Comparison of ENCODE assay signal across 8 mouse cellular contexts in the genomic region with DNA sequence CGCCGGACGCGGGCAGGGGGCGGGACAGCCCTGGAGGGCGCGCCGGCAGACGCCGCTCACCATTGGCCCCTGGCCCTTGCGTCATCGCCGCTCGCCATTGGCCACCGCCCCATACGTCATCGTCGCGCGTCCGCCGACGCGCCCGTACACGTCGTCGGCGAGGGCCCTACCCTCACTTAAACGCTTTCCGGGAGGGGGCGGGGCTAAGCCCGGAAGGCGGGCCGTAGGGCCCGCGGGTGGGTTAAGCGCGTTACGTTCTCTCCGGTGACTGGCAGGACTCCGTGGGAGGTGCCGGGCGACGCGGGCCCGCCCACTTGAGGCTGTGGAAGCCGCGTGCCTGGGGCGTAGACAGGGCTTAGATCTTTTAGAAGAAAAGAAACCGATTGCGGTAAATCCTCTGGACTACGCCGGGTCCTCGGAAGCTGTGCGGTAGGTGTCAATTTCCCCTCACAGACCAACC. TPM values are rescaled to one million over a fixed set of nuclear protein-coding genes. Genes with fewer than 3 reads are reported as not detected.
DNase-seq lines count a peak whose midpoint lies in the region; ATAC-seq and TF ChIP-seq lines count a peak whose summit lies in the region.

No protein-coding gene starts in this region.

- no peak for TF ChIP-seq CTCF in kidney, adult 2 months (conservative IDR thresholded peaks at IDR 0.05; ENCODE audit: insufficient read depth, insufficient read length, low read depth, low read length)
- no peak for TF ChIP-seq CTCF in spleen, adult 2 months (IDR thresholded peaks at IDR 0.05; ENCODE audit: extremely low read depth, insufficient read depth, insufficient read length, insufficient replicate concordance)

- ATAC-seq in embryonic facial prominence, embryonic 13.5 days (ENCODE audit: insufficient number of reproducible peaks, insufficient read depth, low FRiP score, low TSS enrichment, low read depth): peak; percentile 98
- peak; percentile 97 for ATAC-seq in limb, embryonic 12.5 days (ENCODE audit: insufficient number of reproducible peaks, insufficient read depth, low FRiP score, low TSS enrichment, low read depth)
- ATAC-seq in midbrain, embryonic 15.5 days (replicated peaks): peak; percentile 98

- no peak for TF ChIP-seq POLR2A in kidney, adult 2 months (IDR thresholded peaks at IDR 0.05; ENCODE audit: low read depth, low read length)
- TF ChIP-seq POLR2A in spleen, adult 2 months (IDR thresholded peaks at IDR 0.05; ENCODE audit: low read depth, low read length): no peak

- peak; percentile 100 for DNase-seq in 3134 (ENCODE audit: extremely low read depth, insufficient read length, low spot score)
- DNase-seq in adrenal gland, postnatal 36 days: peak; percentile 100
- peak; percentile 99 for DNase-seq in heart, adult 18-20 months
- DNase-seq in kidney, adult 2 months: peak; percentile 100
- DNase-seq in spleen, adult 2 months (ENCODE audit: low read depth in 1 of 2, low spot score in 2 of 2): peak; percentile 99

- H3K9ac ChIP-seq in embryonic facial prominence, embryonic 13.5 days: peak overlapping the region; percentile 91
- peak overlapping the region; percentile 84 for H3K9ac ChIP-seq in limb, embryonic 12.5 days (replicated peaks)
- peak overlapping the region; percentile 66 for H3K9ac ChIP-seq in midbrain, embryonic 15.5 days

- peaks cover 27% of the 10 kb centered on the region for H3K4me1 ChIP-seq in embryonic facial prominence, embryonic 13.5 days
- peaks cover 11% of the 10 kb centered on the region for H3K4me1 ChIP-seq in kidney, adult 2 months (ENCODE audit: control insufficient read depth, insufficient read depth, low read length)
- H3K4me1 ChIP-seq in limb, embryonic 12.5 days (replicated peaks): peaks cover 24% of the 10 kb centered on the region
- peaks cover 35% of the 10 kb centered on the region for H3K4me1 ChIP-seq in midbrain, embryonic 15.5 days
- peaks cover 2% of the 10 kb centered on the region; the same call in 1 of the 2 replicates for H3K4me1 ChIP-seq in spleen, adult 2 months (ENCODE audit: control insufficient read depth, insufficient read depth, insufficient read length)

- peak overlapping the region; percentile 82 for H3K4me2 ChIP-seq in embryonic facial prominence, embryonic 13.5 days
- H3K4me2 ChIP-seq in limb, embryonic 12.5 days: peak overlapping the region; percentile 79
- H3K4me2 ChIP-seq in midbrain, embryonic 15.5 days: peak overlapping the region; percentile 84

- no peaks in the 10 kb centered on the region for H3K9me3 ChIP-seq in embryonic facial prominence, embryonic 13.5 days
- H3K9me3 ChIP-seq in limb, embryonic 12.5 days: no peaks in the 10 kb centered on the region
- no peaks in the 10 kb centered on the region for H3K9me3 ChIP-seq in midbrain, embryonic 15.5 days

- H3K36me3 ChIP-seq in embryonic facial prominence, embryonic 13.5 days: peaks cover 59% of the 10 kb centered on the region
- no peaks in the 10 kb centered on the region for H3K36me3 ChIP-seq in kidney, adult 2 months (ENCODE audit: control insufficient read depth, insufficient read depth, low read length)
- peaks cover 56% of the 10 kb centered on the region for H3K36me3 ChIP-seq in limb, embryonic 12.5 days
- H3K36me3 ChIP-seq in midbrain, embryonic 15.5 days (replicated peaks): peaks cover 3% of the 10 kb centered on the region; the same call in 1 of the 2 replicates
- H3K36me3 ChIP-seq in spleen, adult 2 months (ENCODE audit: control insufficient read depth, insufficient read depth, low read length): peaks cover 17% of the 10 kb centered on the region

- WGBS in embryonic facial prominence, embryonic 13.5 days: under 1% methylated on average over 51 of the region's 56 CpGs
- under 1% methylated on average over 56 of the region's 56 CpGs for WGBS in kidney, adult 2 months
- 0% methylated on average over 56 of the region's 56 CpGs for WGBS in limb, embryonic 12.5 days
- under 1% methylated on average over 56 of the region's 56 CpGs for WGBS in midbrain, embryonic 15.5 days
- 1% methylated on average over 56 of the region's 56 CpGs for WGBS in spleen, adult 2 months

- H3K4me3 ChIP-seq in embryonic facial prominence, embryonic 13.5 days: peak overlapping the region; percentile 98
- H3K4me3 ChIP-seq in kidney, adult 2 months (ENCODE audit: insufficient read depth, low read depth, low read length): peak overlapping the region; percentile 94
- H3K4me3 ChIP-seq in limb, embryonic 12.5 days (replicated peaks): peak overlapping the region; percentile 96
- H3K4me3 ChIP-seq in midbrain, embryonic 15.5 days: peak overlapping the region; percentile 60
- H3K4me3 ChIP-seq in spleen, adult 2 months (ENCODE audit: extremely low read depth, insufficient read depth, insufficient read length): peak overlapping the region; percentile 90

- peak overlapping the region; percentile 80 for H3K27ac ChIP-seq in embryonic facial prominence, embryonic 13.5 days
- peak overlapping the region; percentile 43 for H3K27ac ChIP-seq in kidney, adult 2 months (ENCODE audit: insufficient read depth, low read depth, low read length)
- peak overlapping the region; percentile 57; the same call in 1 of the 2 replicates for H3K27ac ChIP-seq in limb, embryonic 12.5 days
- peak overlapping the region; percentile 81 for H3K27ac ChIP-seq in midbrain, embryonic 15.5 days
- H3K27ac ChIP-seq in spleen, adult 2 months (ENCODE audit: insufficient read depth, low read length): peak overlapping the region; percentile 68

- no peaks in the 10 kb centered on the region for H3K27me3 ChIP-seq in embryonic facial prominence, embryonic 13.5 days
- no peaks in the 10 kb centered on the region for H3K27me3 ChIP-seq in kidney, adult 2 months (replicated peaks; ENCODE audit: control insufficient read depth, insufficient read depth, low read length)
- no peaks in the 10 kb centered on the region for H3K27me3 ChIP-seq in limb, embryonic 12.5 days
- H3K27me3 ChIP-seq in midbrain, embryonic 15.5 days (replicated peaks): no peaks in the 10 kb centered on the region
- H3K27me3 ChIP-seq in spleen, adult 2 months (ENCODE audit: control insufficient read depth, insufficient read depth, low read length): no peaks in the 10 kb centered on the region

RNA-seq across cellular contexts. Expression of a gene that starts 0.2 kb away (rescaled TPM):
- 10 to 100 TPM; 36.2 to 37.7 TPM for total RNA-seq in adrenal gland, postnatal 36 days (2021)
- 15.4 and 19.6 TPM in 2 replicates for polyA plus RNA-seq in embryonic facial prominence, embryonic 13.5 days (2015; fragmentation: Nextera tagmentation; extraction: Ambion mirVana)
- total RNA-seq in heart, adult 18-20 months (2021): 10 to 100 TPM; 73.6 to 73.7 TPM
- polyA plus RNA-seq in kidney, adult 2 months (2012; rRNA removed): 52.7 and 67.5 TPM in 2 replicates
- polyA plus RNA-seq in limb, embryonic 12.5 days (2016; fragmentation: Nextera tagmentation; extraction: Ambion mirVana): 31.3 and 31.5 TPM in 2 replicates
- polyA plus RNA-seq in midbrain, embryonic 15.5 days (2015; fragmentation: Nextera tagmentation; extraction: Ambion mirVana): 16.5 and 17.6 TPM in 2 replicates
- 55.2 and 71.0 TPM in 2 replicates for polyA plus RNA-seq in spleen, adult 2 months (2012; rRNA removed)

RNA-seq across cellular contexts. Expression of a gene that starts 17.6 kb away (rescaled TPM):
- 10 to 100 TPM; 57.3 to 63.1 TPM for total RNA-seq in adrenal gland, postnatal 36 days (2021)
- polyA plus RNA-seq in embryonic facial prominence, embryonic 13.5 days (2015; fragmentation: Nextera tagmentation; extraction: Ambion mirVana): 70.7 and 74.0 TPM in 2 replicates
- total RNA-seq in heart, adult 18-20 months (2021): 10 to 100 TPM; 23.1 to 33.6 TPM
- polyA plus RNA-seq in kidney, adult 2 months (2012; rRNA removed): 33.5 and 35.7 TPM in 2 replicates
- polyA plus RNA-seq in limb, embryonic 12.5 days (2016; fragmentation: Nextera tagmentation; extraction: Ambion mirVana): 61.2 and 72.2 TPM in 2 replicates
- 53.0 and 59.1 TPM in 2 replicates for polyA plus RNA-seq in midbrain, embryonic 15.5 days (2015; fragmentation: Nextera tagmentation; extraction: Ambion mirVana)
- polyA plus RNA-seq in spleen, adult 2 months (2012; rRNA removed): 63.6 and 71.2 TPM in 2 replicates

RNA-seq across cellular contexts. Expression of a gene that starts 49.0 kb away (rescaled TPM):
- total RNA-seq in adrenal gland, postnatal 36 days (2021): 1 to 10 TPM; 7.1 to 8.1 TPM
- 18.5 and 19.9 TPM in 2 replicates for polyA plus RNA-seq in embryonic facial prominence, embryonic 13.5 days (2015; fragmentation: Nextera tagmentation; extraction: Ambion mirVana)
- total RNA-seq in heart, adult 18-20 months (2021): 1 to 10 TPM; 4.6 to 5.0 TPM
- 6.8 and 7.2 TPM in 2 replicates for polyA plus RNA-seq in kidney, adult 2 months (2012; rRNA removed)
- 16.6 and 17.1 TPM in 2 replicates for polyA plus RNA-seq in limb, embryonic 12.5 days (2016; fragmentation: Nextera tagmentation; extraction: Ambion mirVana)
- polyA plus RNA-seq in midbrain, embryonic 15.5 days (2015; fragmentation: Nextera tagmentation; extraction: Ambion mirVana): 18.6 and 20.4 TPM in 2 replicates
- polyA plus RNA-seq in spleen, adult 2 months (2012; rRNA removed): 10.9 and 11.1 TPM in 2 replicates

RNA-seq across cellular contexts. Expression of a gene that starts 49.0 kb away (rescaled TPM):
- total RNA-seq in adrenal gland, postnatal 36 days (2021): 1 to 10 TPM; 3.7 to 4.3 TPM
- polyA plus RNA-seq in embryonic facial prominence, embryonic 13.5 days (2015; fragmentation: Nextera tagmentation; extraction: Ambion mirVana): 1.1 and 1.8 TPM in 2 replicates
- 10 to 100 TPM; 17.0 to 24.2 TPM for total RNA-seq in heart, adult 18-20 months (2021)
- 0.77 TPM in 2 replicates for polyA plus RNA-seq in kidney, adult 2 months (2012; rRNA removed)
- polyA plus RNA-seq in limb, embryonic 12.5 days (2016; fragmentation: Nextera tagmentation; extraction: Ambion mirVana): 0.78 and 1.6 TPM in 2 replicates
- polyA plus RNA-seq in midbrain, embryonic 15.5 days (2015; fragmentation: Nextera tagmentation; extraction: Ambion mirVana): 1.0 and 1.3 TPM in 2 replicates
- 0.11 TPM in 1 of 2 replicates, not detected in the other for polyA plus RNA-seq in spleen, adult 2 months (2012; rRNA removed)

RNA-seq across cellular contexts. Expression of a gene that starts 55.4 kb away (rescaled TPM):
- total RNA-seq in adrenal gland, postnatal 36 days (2021): 10 to 100 TPM in 1 of 2 experiments, 1 to 10 TPM in 1; 9.7 to 11.3 TPM
- 20.1 and 20.4 TPM in 2 replicates for polyA plus RNA-seq in embryonic facial prominence, embryonic 13.5 days (2015; fragmentation: Nextera tagmentation; extraction: Ambion mirVana)
- 1 to 10 TPM; 7.3 to 9.8 TPM for total RNA-seq in heart, adult 18-20 months (2021)
- polyA plus RNA-seq in kidney, adult 2 months (2012; rRNA removed): 6.1 and 7.9 TPM in 2 replicates
- 20.2 and 21.4 TPM in 2 replicates for polyA plus RNA-seq in limb, embryonic 12.5 days (2016; fragmentation: Nextera tagmentation; extraction: Ambion mirVana)
- 19.1 and 20.3 TPM in 2 replicates for polyA plus RNA-seq in midbrain, embryonic 15.5 days (2015; fragmentation: Nextera tagmentation; extraction: Ambion mirVana)
- polyA plus RNA-seq in spleen, adult 2 months (2012; rRNA removed): 11.2 and 16.7 TPM in 2 replicates

Comparison
In these comparisons a context has a peak if more than half of its experiments do, and no peak if none do; other contexts are left out.
1. Peak in every context shown above with its lines: DNase-seq, ATAC-seq, H3K4me3 ChIP-seq and H3K27ac ChIP-seq.